Mouse (Mus musculus) myocyte (in vitro differentiated cells): ENCODE measurements around the gene Trem1.

ENCODE experiments used
- CEBPB ChIP-seq: IDR thresholded peaks from 2 replicates; pipeline ENCODE4 v1.6.1; 2011; ENCODE audit warnings: mild to moderate bottlenecking, moderate library complexity; ENCODE audit not compliant: poor library complexity, insufficient read depth, severe bottlenecking
- E2F4 ChIP-seq: IDR thresholded peaks from one replicate; pipeline ENCODE4 v1.6.1; 2011; ENCODE audit warnings: mild to moderate bottlenecking, control low read depth, moderate library complexity; ENCODE audit not compliant: insufficient read depth
- MAX ChIP-seq: IDR thresholded peaks from one replicate; pipeline ENCODE4 v1.6.1; 2011; ENCODE audit warnings: low read depth, mild to moderate bottlenecking, control low read depth
- POLR2A ChIP-seq: IDR thresholded peaks from one replicate; pipeline ENCODE4 v1.6.1; 2011; ENCODE audit warnings: low read depth, mild to moderate bottlenecking, control low read depth, moderate library complexity; ENCODE audit not compliant: insufficient read length
- POLR2AphosphoS2 ChIP-seq: IDR thresholded peaks from one replicate; pipeline ENCODE4 v1.6.1; 2011; ENCODE audit warnings: low read depth, control low read depth; ENCODE audit not compliant: insufficient read length
- TCF12 ChIP-seq: IDR thresholded peaks from one replicate; pipeline ENCODE4 v1.6.1; 2011; ENCODE audit warnings: mild to moderate bottlenecking, control low read depth; ENCODE audit not compliant: poor library complexity, insufficient read depth, severe bottlenecking
- USF1 ChIP-seq: IDR thresholded peaks from one replicate; pipeline ENCODE4 v1.6.1; 2011; ENCODE audit warnings: low read depth, mild to moderate bottlenecking, control low read depth, moderate library complexity

DNA sequence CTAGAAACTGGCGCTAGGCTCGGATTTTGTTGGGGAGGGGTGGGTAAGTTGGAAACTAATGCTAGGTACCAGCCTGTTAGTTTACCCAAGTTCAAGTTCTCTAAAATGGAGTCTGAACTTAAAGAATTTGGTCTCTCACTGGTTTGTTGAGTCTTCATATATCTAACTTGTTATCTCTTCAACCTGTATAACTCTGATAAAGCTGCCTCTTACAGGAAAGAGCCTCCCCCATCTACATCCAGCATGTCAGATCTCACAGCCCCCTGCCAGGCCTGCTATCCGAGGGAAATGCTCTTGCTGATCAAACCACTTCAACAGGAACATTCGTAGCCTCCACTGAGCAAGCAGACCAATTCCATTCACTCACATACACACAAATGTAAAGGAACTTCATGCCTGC is 46.4 kb downstream of the Trem1 start:
- no peak for TF ChIP-seq MAX
- no peak for TF ChIP-seq POLR2A
- TF ChIP-seq USF1, result no peak
- no peak for TF ChIP-seq E2F4
- TF ChIP-seq TCF12, result no peak
- TF ChIP-seq CEBPB, result no peak
- no peak for TF ChIP-seq POLR2AphosphoS2
